Mouse (Mus musculus): ENCODE data around the gene Wnt5b. TPM values are rescaled to one million over a fixed set of nuclear protein-coding genes. Genes with fewer than 3 reads are reported as not detected.

The Wnt5b gene
- polyA plus RNA-seq, 2 experiments from 2014 or later, result not detected

DNA sequence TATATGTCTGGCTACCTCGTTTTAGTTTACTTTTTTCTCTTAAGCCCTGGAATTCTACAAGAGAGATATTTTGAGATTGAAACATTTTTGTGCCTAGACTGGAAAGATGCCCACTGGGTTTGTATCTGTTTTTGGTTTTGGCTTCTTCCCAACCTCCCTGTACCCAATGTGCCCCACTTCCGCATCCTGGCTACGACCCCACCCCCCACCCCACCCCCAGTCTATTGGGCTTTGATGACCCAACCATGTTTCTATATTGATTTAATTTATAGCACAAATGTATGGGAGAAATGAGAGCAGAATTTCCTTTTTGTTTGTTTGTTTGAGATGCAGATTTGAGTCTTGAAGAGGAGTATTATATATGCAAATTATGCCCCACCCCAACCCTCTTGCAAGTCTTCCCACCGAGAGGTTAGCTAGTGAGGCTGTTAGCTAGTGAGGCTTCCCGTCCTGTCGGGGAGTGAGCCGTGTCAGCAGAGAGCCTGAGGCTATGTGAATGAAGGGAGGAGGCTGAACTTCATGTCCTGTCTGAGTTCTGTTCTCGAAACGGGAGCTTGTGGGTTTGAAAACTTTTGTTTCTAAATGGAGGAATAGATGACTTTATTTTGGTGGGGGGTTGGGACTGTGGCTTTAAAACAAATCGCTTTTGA is 62.3 kb downstream of the Wnt5b start:
- ATAC-seq, result peak; percentile 15

DNA sequence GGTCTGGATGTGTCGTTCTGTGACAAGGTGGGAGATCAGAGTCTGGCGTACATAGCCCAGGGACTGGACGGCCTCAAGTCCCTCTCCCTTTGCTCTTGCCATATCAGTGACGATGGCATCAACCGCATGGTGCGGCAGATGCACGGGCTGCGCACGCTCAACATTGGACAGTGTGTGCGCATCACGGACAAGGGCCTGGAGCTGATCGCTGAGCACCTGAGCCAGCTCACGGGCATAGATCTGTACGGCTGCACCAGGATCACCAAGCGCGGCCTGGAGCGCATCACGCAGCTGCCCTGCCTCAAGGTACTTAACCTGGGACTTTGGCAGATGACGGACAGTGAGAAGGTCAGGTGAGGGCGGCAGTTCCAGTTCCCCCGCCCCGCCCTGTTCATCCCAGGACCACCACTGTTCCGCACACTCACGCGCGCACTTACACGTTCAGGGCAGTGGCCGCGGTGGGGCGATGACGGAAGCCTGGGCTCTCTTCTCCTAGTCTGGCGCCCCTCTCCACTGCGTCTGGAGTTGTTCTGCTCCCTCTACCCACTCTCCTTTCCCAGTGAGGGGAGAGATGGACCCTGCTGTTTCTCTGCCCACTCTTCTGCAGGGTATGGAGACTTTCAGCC is 63.3 kb downstream of the Wnt5b start:
- ATAC-seq, result no peak

DNA sequence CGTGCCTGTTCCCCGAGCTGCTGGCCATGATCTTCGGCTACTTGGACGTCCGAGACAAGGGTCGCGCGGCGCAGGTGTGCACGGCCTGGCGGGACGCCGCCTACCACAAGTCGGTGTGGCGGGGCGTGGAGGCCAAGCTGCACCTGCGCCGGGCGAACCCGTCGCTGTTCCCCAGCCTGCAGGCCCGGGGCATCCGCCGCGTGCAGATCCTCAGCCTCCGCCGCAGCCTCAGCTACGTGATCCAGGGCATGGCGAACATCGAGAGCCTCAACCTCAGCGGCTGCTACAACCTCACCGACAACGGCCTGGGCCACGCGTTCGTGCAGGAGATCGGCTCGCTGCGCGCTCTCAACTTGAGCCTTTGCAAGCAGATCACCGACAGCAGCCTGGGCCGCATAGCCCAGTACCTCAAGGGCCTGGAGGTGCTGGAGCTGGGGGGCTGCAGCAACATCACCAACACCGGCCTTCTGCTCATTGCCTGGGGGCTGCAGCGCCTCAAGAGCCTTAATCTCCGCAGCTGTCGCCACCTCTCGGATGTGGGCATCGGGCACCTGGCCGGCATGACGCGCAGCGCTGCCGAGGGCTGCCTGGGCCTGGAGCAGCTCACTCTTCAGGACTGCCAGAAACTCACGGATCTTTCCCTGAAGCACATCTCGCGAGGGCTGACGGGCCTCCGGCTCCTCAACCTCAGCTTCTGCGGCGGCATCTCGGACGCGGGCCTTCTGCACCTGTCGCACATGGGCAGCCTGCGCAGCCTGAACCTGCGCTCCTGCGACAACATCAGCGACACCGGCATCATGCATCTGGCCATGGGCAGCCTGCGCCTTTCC is 64.1 kb downstream of the Wnt5b start:
- ATAC-seq, result peak; percentile 33

DNA sequence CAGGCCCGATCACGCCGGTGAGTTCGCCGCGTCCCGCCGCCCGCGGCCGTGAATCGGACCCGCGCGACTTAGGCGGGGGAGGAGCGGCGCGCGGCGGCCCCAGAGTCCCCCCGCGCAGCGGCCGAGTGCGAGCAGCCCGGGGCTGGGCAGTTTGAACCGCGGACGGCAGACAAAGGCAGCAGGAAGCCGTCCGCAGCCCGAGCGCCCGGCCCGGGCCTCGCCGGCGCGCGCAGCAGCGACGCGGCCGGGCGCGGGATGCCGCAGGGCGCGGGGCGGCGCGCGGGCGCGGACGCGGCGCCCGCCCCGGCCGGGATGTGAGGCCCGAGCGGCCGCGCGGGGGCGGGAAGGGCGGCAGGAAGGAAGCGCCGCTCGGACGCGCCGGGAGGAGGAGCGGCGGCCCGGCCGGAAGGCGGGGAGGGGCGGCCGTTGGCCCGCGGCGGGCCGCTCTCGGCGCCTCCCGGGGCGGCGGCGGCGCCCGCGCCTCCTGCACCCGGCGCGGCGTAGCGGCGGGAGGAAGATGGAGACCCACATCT is 64.7 kb downstream of the Wnt5b start, which contains the start of gene Fbxl14:
TSS of gene Fbxl14 (plus strand) at position 326 of the 533 bp plus-strand sequence.
- ATAC-seq, result peak; percentile 55

DNA sequence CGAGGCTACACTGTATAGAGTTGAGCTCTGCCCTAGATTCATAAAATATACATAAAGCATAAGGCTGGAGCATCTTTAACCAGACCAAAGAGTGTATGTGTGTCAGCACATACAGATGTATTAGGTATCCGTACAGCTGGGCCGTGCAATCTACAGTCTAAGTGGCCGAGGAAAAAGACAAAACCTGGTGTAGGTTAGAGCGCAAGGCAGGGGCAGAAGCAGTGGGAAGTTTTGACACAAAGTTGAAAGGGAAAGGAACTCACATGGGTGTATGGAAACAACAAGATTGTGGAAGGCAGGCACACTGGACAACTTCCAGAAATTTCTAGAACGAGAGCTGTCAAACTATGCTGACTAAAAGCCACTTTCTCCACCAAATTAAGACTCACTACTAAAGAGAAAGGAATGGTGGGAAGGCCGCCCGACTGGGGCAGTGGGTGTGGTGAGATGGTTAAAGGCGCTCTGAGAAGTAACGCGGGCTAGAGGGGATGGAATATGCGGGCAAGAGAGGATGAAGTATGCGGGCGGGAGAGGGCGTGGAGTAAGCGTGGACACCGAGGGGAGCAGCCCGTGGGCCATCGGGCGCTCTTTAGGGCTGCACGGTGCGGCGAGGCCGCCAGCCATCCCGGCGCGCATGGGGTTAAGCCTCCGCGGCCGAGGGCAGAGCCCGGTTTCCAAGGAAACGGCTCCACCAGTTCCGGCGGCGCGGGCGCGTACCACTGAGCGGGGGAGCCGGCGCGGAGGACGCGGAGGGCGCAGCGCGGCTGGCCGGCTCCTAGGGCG is 65.4 kb downstream of the Wnt5b start:
- ATAC-seq, result peak; percentile 64

DNA sequence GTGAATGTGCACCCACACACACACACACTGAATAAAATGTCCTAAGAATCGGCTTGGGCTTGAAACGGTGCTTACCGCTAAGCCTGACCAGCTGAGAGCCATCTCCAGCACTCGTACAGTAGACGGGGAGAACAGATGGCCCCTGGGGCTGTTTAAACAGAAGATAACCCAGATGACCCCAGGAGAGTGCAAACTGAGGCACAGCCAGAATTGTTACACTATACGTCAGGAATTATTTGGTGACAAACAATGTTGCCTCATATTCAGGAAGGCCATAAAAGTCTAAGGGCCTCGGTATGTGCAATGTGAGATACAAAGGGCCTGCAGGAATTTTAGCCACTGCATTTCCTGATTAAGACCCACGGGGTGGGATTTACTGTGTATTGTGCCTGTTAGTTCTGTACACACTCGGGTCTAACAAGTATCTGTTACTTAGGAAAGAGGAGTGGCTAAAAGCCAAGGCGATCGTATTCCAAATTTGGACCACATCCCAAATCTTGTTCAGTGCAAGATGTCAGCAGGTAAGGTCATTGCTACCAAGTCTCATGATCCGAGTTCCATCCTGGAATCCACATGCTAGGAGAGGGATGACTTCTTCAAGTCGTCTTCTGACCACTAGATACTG is 66.3 kb downstream of the Wnt5b start:
- ATAC-seq, result no peak

DNA sequence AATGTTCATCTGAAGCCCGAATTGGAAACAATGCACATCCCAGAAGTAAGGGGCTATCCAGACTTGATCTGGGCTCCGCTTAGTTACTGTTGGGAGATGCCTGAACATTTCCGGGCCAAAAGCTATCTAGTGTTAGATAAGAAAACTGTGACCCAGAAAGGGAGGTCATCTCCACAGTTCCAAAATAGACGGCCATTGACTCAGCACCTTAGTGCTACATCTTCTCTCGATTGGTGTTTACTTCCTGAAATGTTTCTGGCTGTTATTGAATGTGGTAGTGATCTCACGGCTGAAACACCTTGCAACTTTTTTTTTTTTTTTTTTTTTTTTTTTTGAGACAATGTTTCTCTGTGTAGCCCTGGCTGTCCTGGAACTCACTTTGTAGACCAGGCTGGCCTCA is 68.2 kb downstream of the Wnt5b start:
- no peak for ATAC-seq

DNA sequence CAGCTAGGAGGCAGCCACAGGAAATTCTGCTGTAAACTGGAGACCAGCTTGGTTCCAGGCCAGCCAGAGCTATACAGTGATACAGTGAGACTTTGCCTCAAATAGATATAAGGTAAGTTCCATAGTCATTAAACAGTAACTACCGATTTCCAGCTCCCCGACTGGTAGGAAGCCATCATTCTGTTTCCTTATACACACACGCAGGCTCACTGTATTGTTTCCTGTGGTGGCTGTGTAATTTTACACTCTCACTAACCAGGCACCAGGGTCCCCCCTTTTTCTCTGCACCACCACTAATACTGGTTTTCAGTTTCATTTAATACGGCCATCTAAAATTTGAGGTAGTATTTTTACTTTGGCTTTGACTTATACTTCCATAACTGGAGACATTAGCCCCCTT is 70.2 kb downstream of the Wnt5b start:
- ATAC-seq, result no peak

DNA sequence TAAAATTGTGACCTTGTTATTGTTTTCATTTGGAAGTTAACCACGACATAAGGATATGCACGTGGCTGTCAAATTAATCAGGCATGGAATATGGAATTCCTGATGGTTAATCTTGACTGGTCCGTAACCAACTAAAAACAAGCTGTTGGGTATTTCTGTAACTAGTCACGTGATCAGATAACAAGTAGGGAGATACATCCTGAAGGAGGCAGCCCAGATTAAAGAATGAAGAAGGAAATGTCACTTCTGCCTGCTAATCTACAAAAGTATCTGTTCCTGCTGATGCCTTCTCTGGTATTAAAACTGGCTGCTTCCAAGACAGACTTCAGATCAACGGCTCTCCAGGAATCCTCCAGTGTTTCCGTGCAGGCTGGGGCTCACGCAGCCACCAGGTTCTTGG is 70.7 kb downstream of the Wnt5b start:
- ATAC-seq, result no peak

DNA sequence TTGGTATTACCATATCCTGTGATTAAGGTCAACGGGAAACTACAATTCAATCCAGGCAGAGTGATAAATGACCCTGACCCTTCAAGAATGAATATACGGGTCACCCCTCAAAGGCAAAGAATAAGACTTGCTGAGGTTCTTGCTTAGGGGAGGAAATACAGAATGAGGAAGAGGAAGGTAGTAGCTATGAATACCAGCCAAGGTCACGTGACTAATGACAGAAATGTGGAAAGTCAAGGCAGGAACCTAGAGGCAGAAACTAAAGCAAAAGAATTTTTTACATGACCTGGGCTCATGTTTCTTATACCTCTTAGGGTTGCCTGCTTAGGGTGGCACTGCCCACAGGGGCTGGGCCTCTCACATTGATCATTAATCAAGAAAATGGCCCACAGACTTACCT is 71.4 kb downstream of the Wnt5b start:
- ATAC-seq, result no peak

DNA sequence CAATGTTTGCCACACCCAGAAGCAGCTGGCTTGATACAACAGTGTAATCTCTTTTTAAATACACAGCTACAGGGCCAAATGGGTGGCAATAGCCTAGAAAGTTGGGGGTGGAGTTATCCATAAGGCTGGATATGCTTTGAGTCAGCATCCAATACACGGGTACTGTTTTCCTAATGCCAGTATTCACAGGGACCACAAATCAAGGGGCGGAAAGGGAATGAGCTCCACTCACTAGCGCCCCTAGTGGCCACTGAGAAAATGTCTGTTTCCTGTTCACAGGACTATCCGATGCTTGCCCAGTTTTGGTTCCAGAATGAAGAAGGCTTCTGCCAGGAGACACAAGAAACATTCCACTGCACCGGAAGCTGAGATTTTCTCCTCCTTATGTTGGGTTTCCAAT is 72.0 kb downstream of the Wnt5b start:
- peak; percentile 52 for ATAC-seq

DNA sequence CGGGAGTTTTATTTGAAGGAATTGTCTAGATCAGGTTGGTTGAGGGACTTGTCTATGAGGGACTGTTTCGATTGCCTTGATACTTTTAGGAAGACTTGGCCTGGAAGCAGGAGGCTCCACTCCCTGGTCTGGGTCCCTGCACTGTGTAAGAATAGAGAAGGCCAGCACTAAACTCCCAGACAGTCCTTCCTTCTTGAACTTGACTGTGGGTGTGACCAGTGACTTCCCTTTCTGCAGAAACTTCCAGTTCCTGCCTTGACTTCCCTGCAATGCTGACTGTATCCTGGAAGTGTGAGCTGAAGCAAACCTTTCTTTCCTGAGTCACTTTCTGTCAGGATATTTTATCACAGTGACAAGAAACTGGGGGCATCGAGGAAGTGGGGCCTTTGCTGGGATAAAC is 73.4 kb downstream of the Wnt5b start:
- ATAC-seq, result no peak

DNA sequence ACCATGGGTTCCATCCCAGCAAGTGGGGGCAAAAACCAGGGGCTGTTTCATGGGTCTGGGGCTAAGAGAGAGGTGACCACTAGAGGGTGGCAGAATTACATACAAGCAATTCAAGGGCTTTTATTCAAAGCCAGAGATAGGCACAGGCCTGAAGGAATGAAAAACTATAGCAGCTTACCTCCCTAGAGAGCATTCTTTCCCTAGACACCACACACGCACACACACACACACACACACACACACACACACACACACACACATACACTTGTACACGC is 76.4 kb downstream of the Wnt5b start:
- no peak for ATAC-seq

DNA sequence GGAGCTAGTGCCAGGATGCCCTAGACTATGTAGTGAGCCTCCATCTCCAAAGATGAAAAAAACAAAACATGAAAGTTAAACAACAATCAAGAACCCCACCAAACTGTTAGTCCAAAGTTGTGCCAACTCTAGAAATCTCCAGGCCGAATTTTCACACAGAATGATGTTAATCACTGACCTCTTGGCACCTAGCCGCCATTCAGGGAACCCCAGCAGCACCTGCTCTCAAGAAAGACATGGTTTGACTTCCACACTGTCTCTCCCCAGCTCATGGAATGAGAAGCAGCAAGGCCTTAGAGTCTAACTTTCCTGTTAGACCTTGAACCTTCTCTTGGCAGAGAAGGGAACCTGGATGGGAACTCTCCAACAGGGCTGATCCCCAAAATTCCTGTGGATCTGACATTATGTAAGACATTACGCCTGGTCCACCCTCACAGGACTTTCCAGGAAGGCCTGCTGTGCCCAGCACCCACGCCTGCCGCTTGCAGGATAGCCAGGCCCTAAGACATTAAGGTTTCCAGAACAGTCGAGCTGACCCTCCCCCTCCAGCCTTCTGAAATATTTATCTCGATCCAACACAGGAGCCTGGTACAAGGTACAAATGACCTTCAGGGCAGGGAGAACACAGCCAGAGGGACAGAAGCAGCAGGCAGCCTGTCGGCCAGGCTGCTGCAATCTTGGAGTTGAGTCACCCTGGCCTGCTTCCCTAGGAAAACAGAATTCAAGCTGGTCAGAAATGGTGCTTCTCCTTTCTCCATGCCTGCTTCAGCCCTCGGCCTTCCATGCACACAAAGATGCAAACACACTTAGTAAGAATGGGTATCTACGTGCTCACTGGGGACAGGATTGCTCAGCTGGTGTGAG is 77.0 kb downstream of the Wnt5b start:
- ATAC-seq, result no peak

DNA sequence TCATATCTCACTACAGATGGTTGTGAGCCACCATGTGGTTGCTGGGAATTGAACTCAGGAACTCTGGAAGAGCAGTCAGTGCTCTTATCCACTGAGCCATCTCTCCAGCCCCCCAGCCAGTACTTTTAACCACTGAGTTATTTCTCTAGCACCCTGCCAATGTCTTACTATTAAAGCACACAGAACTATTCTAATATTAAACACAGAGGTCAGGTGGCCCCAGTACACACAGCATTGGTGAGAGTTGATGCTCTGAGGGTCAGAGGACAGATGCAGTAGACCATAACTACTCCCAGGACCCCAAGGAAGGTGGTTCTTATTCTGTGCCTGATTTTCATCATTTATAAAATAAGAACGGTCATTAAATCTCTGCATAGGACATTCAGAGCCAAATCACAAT is 78.0 kb downstream of the Wnt5b start:
- ATAC-seq, result no peak

DNA sequence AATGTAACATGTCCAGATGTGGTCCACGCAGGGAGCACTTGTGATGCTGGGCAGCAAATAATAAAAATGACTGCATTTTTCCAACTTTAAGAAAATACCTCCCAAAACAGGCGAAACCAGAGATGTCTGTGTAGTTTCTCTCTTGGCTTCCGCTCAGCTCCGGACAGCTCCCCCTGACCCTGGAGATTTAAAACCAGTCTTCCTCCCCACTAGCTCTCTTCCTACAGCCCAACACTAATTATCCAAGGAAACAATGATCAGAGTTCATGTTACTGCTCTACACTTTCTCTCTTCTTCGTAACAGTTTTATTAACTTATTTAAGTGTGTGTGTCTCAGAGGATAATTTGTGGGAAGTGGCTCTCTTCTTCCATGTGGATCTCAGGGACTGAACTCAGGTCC is 83.8 kb downstream of the Wnt5b start:
- no peak for ATAC-seq

DNA sequence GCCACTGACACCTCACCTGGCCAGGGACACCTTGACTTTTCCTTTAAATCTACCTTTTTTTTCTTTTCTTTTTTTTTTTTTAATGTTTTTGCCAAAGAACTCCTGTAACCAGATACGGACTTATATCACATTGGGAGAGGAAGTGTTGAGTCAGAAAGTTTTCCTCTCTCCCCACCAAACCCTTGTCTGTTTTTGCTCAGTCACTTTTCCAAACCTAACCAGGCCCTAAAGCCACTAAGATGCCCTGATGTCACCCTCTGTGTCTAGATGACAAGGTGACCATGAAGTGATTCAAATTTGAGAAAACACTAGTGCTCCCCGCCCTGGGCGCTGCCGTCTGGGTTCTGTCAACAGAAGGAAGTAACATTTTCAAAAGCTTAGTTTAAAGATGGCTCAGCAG is 85.1 kb downstream of the Wnt5b start:
- ATAC-seq, result no peak

DNA sequence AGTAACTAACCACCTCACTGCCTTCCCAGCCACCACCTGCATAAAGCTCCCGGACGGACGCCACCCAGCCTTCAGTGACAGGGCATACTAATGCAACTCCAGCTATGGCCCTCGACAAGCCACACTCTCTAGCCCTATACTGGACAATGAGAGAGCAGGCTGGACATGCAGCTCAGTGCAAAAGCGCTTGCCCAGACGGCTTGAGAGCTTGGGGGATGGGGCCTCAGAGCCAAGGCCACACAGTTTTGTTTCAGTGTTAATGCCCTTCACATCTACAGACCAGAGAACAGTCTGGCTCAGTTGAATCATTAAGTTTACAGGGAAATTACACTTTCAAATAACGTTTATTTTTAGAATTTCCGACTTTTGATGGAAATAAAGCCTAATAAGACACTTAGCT is 86.0 kb downstream of the Wnt5b start:
- no peak for ATAC-seq

DNA sequence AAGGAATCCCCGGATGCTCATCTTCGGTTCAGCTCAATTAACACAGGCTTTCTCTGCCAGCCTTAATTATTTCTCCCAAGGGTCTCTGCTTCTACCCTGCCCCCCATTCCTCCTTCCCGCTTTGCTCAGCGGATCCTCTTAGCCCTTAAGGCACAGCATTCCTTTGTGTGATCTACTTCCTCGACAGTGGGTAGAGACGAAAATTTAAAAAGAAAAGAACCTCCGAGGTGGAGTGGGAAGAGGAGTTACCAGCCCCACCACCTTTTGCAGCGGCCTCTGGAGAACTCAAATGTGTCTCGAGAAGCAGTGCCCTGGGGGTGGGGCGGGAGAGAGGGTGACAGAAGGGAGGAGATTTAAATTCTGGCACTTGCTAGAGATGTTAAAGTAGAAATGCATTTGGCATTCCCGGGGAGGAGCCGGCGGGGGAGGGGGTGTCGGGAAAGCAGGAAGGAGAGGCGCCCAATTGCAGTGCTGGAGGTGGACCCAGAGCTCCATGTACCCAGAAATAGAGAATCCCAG is 92.1 kb downstream of the Wnt5b start:
- no peak for ATAC-seq

DNA sequence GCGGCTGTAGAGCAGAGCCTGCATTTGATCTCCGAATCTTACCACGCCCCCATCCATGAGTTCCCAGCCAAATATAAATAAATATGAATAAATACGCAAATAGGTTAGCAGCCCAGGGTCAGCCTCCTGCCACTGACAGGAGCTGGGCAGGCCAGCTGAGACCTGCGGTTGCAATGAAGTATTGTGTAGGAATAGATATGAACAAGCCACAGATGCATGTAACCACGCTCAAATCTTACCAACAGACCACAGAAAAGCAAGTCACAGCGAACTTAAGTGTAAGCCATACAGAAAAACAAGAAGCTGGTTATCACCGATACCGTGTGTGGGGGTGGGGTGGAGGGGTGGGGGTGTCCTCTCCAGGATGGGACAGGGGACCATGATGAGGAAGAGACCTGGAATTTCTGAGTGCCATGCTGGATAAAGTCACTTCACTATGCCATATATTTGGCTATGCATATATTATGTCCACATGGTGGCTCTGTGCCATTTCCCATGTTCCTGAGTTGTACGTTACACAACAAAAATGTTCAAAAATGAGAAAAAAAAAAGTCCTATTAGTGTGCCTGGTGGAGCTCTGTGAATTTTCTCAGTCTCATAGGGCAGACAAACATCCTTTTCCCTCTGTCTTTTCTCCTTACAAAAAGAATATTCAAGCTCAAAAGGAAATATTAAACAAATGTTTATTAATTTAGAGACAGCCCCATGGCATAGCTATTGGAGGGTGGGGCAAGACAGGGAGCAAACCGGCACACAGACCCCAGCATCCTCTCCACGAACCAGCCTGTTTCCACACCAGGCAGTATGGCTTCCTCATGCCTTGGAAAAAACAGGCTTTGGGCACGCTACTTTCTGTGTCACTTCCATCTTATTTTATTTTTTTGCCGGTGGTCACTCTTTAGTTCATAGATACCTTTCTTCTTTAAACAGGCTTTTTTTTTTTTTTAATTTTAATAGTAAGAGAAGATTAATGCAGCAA is 92.9 kb downstream of the Wnt5b start:
- ATAC-seq, result no peak
